Mouse (Mus musculus): ENCODE measurements around the gene Zfp809.
A peak's percentile ranks its signal among the peaks of the same experiment; 100 is the strongest.

Zfp809 gene

DNA sequence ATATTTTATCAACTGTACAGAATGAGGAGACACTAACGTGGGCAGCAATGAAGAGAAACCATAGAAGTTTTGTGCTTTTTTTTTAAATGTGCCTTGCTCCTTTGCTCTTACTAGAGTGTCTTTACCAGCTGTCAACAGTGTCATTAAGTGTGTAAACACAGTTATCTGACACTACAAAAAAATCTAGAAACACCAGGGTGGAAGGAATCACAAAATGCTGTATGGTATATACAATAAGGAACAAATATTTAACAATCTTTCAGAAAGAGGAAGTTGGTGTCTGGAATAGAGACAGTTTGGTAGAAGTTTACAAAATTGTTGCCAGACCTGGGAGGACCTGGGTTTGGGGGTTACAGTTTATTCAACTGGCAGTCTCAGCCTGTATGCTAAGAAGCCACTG is 36.1 kb downstream of the Zfp809 start:
- no peak for DNase-seq (ENCODE audit: low read depth, low spot score)

DNA sequence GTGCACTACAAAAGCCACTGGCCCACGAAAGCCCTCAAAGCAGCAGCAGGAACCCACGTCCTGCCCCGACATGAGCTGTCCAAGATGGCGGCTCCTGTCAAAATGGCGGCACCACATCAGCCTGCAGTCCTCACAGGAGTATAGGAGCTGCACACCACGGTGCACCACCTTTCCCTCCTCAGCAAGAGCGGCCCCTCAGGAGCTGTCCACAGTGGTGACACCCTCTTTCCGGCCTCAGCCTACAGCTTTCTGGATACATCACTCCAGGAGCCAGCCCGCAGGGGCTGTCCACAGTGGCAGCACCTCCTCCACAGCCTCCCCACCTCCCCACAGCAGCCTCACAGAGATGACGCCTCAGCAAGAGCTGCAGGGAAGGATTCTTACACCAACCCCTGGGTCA is 37.1 kb downstream of the Zfp809 start:
- peak; percentile 61 for DNase-seq (ENCODE audit: low read depth, low spot score)

DNA sequence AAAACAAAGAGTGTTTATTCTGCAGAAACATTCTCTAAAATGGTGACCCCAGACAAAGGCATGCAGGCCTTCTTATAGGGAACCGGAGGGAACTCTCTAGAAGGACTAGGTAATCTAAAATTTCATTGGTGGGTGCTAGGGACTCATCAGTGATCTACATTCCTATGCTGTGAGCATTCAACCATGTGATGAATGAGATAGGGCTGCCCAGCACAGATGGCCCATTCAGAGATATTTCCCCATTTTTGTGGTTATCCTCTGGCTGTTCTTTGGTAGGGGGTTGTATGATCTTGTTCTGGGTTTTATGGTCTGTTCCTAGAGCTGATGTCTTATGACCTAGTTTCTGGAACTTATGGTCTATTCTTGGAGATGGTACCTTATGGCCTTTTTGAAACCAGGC is 43.4 kb downstream of the Zfp809 start:
- DNase-seq (ENCODE audit: low read depth, low spot score) = no peak

DNA sequence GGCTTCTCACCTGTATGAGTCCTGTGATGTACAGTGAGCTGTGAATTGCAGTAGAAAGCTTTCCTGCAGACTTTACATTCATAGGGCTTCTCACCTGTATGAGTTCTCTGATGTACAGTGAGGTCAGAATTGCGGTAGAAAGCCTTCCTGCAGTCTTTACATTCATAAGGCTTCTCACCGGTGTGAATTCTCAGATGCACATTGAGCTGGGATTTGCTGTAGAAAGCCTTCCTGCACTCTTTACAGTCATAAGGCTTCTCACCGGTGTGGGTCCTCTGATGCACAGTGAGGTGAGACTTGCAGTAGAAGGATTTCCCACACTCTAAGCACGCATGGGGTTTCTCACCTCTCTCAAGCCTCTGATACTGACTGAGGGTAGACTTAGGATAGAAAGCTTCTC is 53.2 kb downstream of the Zfp809 start:
- no peak for DNase-seq (ENCODE audit: low read depth, low spot score)
